ENCODE assay signal across 8 mouse cellular contexts in the genomic region with DNA sequence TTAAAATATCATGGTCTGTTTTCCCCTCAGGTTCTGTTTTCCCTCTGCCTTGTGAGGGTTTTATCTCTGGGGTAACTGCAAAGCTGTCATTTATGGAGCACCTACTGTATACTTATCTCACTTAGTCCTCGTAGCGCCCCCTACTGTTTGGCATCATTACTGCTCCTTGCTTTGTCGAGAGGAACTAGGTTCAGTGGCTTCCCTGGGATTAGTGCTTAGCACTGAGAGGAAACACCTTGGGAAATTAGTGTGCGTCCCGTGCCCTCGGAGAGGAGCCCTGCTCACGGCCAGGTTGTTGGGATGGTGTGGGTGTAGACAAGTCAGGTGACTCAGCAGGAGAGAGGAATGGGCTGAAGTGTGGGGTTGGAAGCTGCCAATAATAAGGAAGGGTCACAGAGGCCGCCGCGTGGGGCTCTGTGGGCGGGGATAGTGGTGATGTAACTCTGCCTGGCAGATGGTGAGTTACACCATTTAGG. TPM values are rescaled to one million over a fixed set of nuclear protein-coding genes. Genes with fewer than 3 reads are reported as not detected.
A peak's percentile ranks its signal among the peaks of the same experiment; 100 is the strongest.
DNase-seq lines count a peak whose midpoint lies in the region; ATAC-seq and TF ChIP-seq lines count a peak whose summit lies in the region.

No protein-coding gene starts in this region.

- no peaks in the 10 kb centered on the region for H3K27me3 ChIP-seq in heart, adult 2 months (ENCODE audit: control insufficient read depth, insufficient read depth, low read length)
- no peaks in the 10 kb centered on the region for H3K27me3 ChIP-seq in ES-Bruce4 (ENCODE audit: control insufficient read depth, insufficient read depth, low read length, poor library complexity, severe bottlenecking)
- no peaks in the 10 kb centered on the region for H3K27me3 ChIP-seq in kidney, adult 2 months (replicated peaks; ENCODE audit: control insufficient read depth, insufficient read depth, low read length)

- H3K4me1 ChIP-seq in heart, adult 2 months (ENCODE audit: control insufficient read depth, insufficient read depth, low read length) = peaks cover 58% of the 10 kb centered on the region
- H3K4me1 ChIP-seq in ES-Bruce4 (ENCODE audit: control insufficient read depth, insufficient read depth, low read length) = peaks cover 8% of the 10 kb centered on the region
- peaks cover 67% of the 10 kb centered on the region for H3K4me1 ChIP-seq in kidney, adult 2 months (ENCODE audit: control insufficient read depth, insufficient read depth, low read length)

- 0 out of 2 replicates have a peak, but pooled peaks have one; percentile 34 for TF ChIP-seq EP300 in heart, adult 2 months (IDR thresholded peaks at IDR 0.05; ENCODE audit: insufficient read depth, low read depth, low read length)
- TF ChIP-seq EP300 in ES-Bruce4 (IDR thresholded peaks at IDR 0.05; ENCODE audit: insufficient read depth, low read depth, low read length) = no peak

- intact Hi-C loops in heart, adult 2 months (cut with DNase I) = loop anchor here (1.0 kb wide), 1 partner anchor 69 kb away; no protein-coding TSS in a partner anchor
- intact Hi-C loops in heart, postnatal 25 days (cut with DNase I) = no loop called here

- H3K9ac ChIP-seq in heart, adult 2 months (ENCODE audit: low read depth, low read length) = 0 out of 2 replicates have a peak overlapping the region, but pooled peaks have one; percentile 2
- 0 out of 2 replicates have a peak overlapping the region, but pooled peaks have one; percentile 10 for H3K9ac ChIP-seq in ES-Bruce4 (ENCODE audit: low read depth, poor library complexity, severe bottlenecking)

- 0 out of 2 replicates have a peak overlapping the region, but pooled peaks have one; percentile 5 for H3K4me3 ChIP-seq in heart, adult 2 months
- H3K4me3 ChIP-seq in ES-Bruce4 (ENCODE audit: low read depth, low read length) = peak overlapping the region; percentile 42
- no peak overlapping the region for H3K4me3 ChIP-seq in kidney, adult 2 months (ENCODE audit: insufficient read depth, low read depth, low read length)
- peak overlapping the region; percentile 20 for H3K4me3 ChIP-seq in macrophage (ENCODE audit: inconsistent target)

- no peak for TF ChIP-seq POLR2A in heart, adult 2 months (IDR thresholded peaks at IDR 0.05; ENCODE audit: insufficient read depth, low read depth, low read length)
- no peak for TF ChIP-seq POLR2A in ES-Bruce4 (IDR thresholded peaks at IDR 0.05; ENCODE audit: insufficient read depth, low read length)
- TF ChIP-seq POLR2A in kidney, adult 2 months (IDR thresholded peaks at IDR 0.05; ENCODE audit: low read depth, low read length) = no peak

- peak; percentile 80 for TF ChIP-seq CTCF in heart, adult 2 months (IDR thresholded peaks at IDR 0.05)
- TF ChIP-seq CTCF in ES-Bruce4 (IDR thresholded peaks at IDR 0.05; ENCODE audit: low read depth, low read length) = peak; percentile 26
- peak; percentile 58 for TF ChIP-seq CTCF in kidney, adult 2 months (conservative IDR thresholded peaks at IDR 0.05; ENCODE audit: insufficient read depth, insufficient read length, low read depth, low read length)

- peaks cover 21% of the 10 kb centered on the region for H3K36me3 ChIP-seq in heart, adult 2 months (ENCODE audit: control insufficient read depth, insufficient read depth, low read length)
- H3K36me3 ChIP-seq in ES-Bruce4 (ENCODE audit: control insufficient read depth, insufficient read depth, low read length, poor library complexity, severe bottlenecking) = no peaks in the 10 kb centered on the region
- no peaks in the 10 kb centered on the region for H3K36me3 ChIP-seq in kidney, adult 2 months (ENCODE audit: control insufficient read depth, insufficient read depth, low read length)
- no peaks in the 10 kb centered on the region for H3K36me3 ChIP-seq in macrophage (ENCODE audit: inconsistent target)

- WGBS in heart, adult 2 months = 6% methylated on average over 11 of the region's 11 CpGs
- WGBS in kidney, adult 2 months = 19% methylated on average over 11 of the region's 11 CpGs
- WGBS in macrophage (ENCODE audit: missing documents) = 2% methylated on average over 11 of the region's 11 CpGs

- H3K9me3 ChIP-seq in ES-Bruce4 (replicated peaks; ENCODE audit: control insufficient read depth, insufficient read depth, low read length, poor library complexity, severe bottlenecking) = no peaks in the 10 kb centered on the region

- H3K27ac ChIP-seq in heart, adult 2 months = peak overlapping the region; percentile 99
- H3K27ac ChIP-seq in ES-Bruce4 (ENCODE audit: insufficient read depth, low read length) (peak overlapping the region; percentile 81), macrophage (peak overlapping the region; percentile 35; the same call in 1 of the 2 replicates)
- peak overlapping the region; percentile 4; the same call in 1 of the 2 replicates for H3K27ac ChIP-seq in kidney, adult 2 months (ENCODE audit: insufficient read depth, low read depth, low read length)

- peaks cover 5% of the 10 kb centered on the region for H3K79me2 ChIP-seq in heart, adult 2 months (replicated peaks; ENCODE audit: control insufficient read depth, insufficient read depth, low read length)
- H3K79me2 ChIP-seq in macrophage (ENCODE audit: inconsistent target) = peaks cover 95% of the 10 kb centered on the region

- peak; percentile 69 to 74 for DNase-seq in heart, adult 2 months
- DNase-seq in heart, postnatal 25 days (ENCODE audit: low spot score) = no peak
- DNase-seq in embryo, embryonic 11 days = peak; percentile 68
- DNase-seq in kidney, adult 2 months = peak; percentile 79
- peak; percentile 65 for DNase-seq in thymus, postnatal 25 days

- ATAC-seq in inflammation-experienced regulatory T-cells, adult 6 months = no peak

RNA-seq across cellular contexts. Expression of a gene that starts 54.9 kb away (rescaled TPM):
- 100 to 1,000 TPM; 276 to 302 TPM for total RNA-seq in heart, adult 2 months (2021)
- 170 and 204 TPM in 2 replicates for polyA plus RNA-seq in heart, adult 2 months (2012; rRNA removed)
- total RNA-seq in heart, postnatal 25 days (2021) = 100 to 1,000 TPM; 309 to 322 TPM
- 40.3 and 44.1 TPM in 2 replicates for polyA plus RNA-seq in ES-Bruce4 (2011; ENCODE audit: insufficient read depth, insufficient read length, low read depth, missing spikeins)
- 65.1 and 65.2 TPM in 2 replicates for polyA plus RNA-seq in kidney, adult 2 months (2012; rRNA removed)
- total RNA-seq in macrophage (2018; cell fraction: chromatin; rRNA removed) = 100 to 1,000 TPM; 175 to 281 (median 222) TPM
- 10 to 100 TPM; 48.6 to 71.4 (median 54.7) TPM for total RNA-seq in macrophage (2018; cell fraction: cytosol; rRNA removed)
- 100 to 1,000 TPM in 25 of 26 experiments, 10 to 100 TPM in 1; 94.9 to 207 (median 141) TPM for total RNA-seq in macrophage (2018; cell fraction: nucleus; rRNA removed)
- 30.9 to 32.9 TPM (median 32.9 TPM) in 3 replicates for polyA plus RNA-seq in macrophage (2018)
- 10 to 100 TPM in 2 of 3 experiments, 1 to 10 TPM in 1; 7.5 to 12.9 (median 11.8) TPM for polyA plus RNA-seq in inflammation-experienced regulatory T-cells, adult 6 months (2017; shearing (Covaris generic))

Comparison
In these comparisons a context has a peak if more than half of its experiments do, and no peak if none do; other contexts are left out.
1. H3K27ac ChIP-seq: peak in every context shown above with its lines; median percentile 99 in heart, adult 2 months; 81 in ES-Bruce4; 35 in macrophage; 4 in kidney, adult 2 months.
2. CTCF ChIP-seq: peak in every context shown above with its lines; median percentile 80 in heart, adult 2 months; 58 in kidney, adult 2 months; 26 in ES-Bruce4.